Mouse (Mus musculus) frontal cortex, postnatal 36 days (tissue): ENCODE results near the gene Olfr525.

Experiments
- DNase-seq, 2 experiments: peaks; one replicate each; pipeline ENCODE4 v3.0.0; 2022; ENCODE audit warnings: low spot score in 2 of 2

Gene Olfr525

DNA sequence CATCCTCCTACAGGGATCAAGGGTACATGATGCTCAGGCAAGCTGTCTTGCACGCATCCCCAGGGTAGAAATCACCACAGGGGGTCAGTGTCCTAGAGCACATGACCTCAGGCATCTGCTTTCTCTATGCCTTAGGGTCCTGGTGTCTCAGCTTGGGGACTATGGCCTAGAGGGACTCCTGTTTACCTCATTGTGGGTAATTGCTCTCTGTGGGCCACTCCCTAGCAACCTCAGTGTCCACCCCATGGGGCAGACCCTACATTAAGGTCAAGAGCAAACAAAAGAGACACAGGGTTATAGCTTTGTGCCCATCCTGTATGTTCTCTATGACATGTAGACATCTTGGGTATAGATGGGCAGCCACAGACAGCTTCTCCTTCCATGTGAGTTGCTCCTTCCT lies at the start of gene Olfr525:
TSS of gene Olfr525 (plus strand) at position 301 of the 400 bp plus-strand sequence.
- no peak for DNase-seq

DNA sequence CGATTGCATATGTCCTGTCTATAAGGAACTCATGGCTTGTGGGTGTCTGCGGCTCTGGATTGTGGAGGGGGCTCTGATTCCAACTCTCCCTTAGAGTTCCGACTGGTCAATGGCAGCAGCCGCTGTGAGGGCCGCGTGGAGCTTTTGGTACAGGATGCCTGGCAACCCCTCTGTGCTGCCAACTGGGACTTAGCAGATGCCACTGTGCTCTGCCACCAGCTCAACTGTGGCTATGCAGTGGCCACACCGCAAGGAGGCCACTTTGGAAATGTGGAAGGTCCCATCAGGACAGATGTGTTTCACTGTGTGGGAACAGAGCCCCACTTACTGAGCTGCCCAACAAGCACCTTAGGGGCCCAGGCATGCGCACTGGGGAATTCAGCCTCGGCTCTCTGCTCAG lies 24.9 kb upstream of the Olfr525 start:
- no peak for DNase-seq

DNA sequence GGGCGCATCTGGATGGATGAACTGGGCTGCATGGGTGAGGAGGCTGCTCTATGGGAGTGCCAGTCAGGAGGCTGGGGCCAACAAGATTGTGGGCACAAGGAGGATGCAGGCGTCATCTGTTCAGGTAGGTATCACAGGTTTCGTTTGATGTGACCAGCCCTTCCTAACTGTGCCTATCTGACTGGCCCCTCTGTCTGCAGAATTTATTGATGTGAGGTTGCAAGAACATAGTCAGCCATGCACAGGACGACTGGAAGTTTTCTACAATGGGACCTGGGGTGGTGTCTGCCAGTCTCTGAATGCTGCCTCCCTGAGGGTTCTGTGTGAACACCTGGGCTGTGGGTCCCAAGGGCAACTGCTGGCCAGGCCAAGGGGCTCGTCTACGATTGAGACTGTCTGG lies 23.8 kb upstream of the Olfr525 start:
- no peak for DNase-seq

DNA sequence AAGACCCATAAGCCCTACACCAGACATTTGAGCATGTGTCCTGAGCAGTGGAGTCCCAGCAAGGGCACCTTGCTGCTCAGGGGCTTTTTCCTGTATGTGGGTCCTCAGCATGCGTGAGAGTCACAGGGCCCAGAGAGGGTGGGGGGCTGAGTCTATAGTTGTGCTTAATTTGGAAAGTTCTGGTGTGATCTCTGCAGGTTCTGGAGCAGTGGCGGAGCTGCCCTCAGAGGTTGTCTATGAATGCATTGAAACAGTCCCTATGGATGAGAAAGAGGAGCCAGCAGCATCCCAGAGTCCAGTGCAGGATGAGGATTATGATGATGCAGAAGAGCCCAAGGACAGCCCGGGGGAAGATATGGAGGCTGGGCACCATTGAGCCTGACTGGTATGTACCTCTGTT lies 21.2 kb upstream of the Olfr525 start:
- no peak for DNase-seq

DNA sequence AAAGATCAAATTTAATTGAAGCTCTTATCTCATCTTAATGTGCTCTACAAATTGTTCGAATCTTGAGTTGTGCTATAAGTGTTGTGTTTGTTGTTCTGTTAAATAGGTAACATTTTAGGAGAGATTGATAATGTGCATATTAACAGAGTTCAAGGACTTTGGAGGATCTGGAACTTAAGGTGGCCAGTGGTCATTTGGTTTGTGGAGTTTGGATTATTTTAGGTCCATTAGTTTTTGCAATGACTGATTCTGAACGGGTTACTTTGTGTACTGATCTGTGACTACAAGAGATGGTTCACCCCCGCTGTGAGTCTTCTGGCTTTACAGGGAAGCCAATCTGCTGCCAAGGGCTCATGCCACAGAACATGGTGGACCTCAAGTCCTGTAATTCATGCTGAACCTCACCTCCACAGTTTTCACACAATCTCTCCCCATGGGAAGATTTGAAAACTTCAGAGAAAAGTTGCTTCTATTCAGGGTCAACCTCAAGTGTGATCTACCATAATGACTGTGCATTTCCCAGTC lies 735 bp upstream of the Olfr525 start:
- no peak for DNase-seq

DNA sequence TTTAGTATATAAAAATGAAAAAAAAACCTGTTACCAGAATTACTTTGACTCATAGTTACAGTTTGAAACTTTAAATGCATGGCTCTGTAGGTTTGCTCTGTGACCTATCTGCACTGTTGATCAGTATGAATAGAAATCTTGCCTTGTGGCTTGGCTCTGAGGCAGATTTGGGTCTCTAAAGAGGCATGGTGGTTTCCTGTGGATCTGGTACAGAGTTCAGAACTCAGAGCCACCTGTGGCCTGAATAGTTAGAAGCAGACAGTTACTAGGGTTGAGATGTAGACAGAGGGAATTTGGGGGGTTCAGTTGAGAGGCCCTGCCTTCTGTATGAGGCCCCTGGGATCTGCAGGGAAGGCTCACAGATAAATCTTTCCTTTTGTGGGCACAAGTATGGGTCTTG lies 477 bp downstream of the Olfr525 start:
- no peak for DNase-seq

DNA sequence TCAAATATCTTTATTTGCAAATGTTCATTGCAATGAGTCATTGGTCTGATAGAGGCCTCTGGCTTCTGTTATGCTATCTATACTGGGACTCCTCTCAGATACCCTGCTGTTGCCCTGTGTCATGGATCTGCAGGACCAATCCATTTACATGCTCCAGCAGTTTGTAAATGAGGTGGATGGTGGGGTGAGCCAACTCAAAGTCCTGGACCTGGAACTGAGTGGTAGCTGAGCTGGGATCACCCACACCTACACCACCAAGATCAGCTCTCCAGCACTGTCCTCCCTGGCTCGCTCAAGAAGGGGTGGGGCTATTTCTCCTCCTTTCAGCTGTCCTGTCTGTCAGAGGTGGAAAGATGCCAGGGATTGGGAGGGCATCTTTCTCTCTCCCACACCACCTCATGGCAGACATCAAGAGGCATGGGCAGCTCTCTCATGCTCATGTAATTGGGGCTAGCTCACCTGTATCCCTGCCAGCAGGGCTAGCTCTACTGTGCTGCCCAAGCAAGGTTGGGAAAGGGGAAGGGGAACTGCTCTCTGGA lies 9.2 kb downstream of the Olfr525 start:
- no peak for DNase-seq

DNA sequence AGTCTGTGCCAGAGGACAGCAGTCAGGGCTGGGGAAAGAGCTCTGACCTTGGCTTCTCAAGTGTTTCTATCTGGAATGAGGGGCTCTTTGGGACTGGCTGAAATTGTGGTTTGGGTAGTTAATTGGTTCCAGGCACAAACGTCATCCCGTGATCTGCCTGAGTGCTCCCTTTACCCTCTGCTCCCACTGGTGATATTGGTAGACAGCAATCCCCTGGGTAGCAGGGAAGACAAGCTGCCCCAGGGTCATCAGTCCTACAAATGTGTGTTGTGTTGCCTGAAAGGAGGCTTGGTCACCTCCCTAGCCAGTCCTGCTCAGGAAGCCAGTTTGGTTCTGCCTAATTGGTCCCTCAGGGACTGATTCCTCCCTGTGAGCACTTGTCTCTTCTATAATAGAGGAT lies 13.1 kb downstream of the Olfr525 start, which contains the start of gene Olfr527:
TSS of gene Olfr527 (plus strand) at position 301 of the 400 bp plus-strand sequence.
- no peak for DNase-seq

DNA sequence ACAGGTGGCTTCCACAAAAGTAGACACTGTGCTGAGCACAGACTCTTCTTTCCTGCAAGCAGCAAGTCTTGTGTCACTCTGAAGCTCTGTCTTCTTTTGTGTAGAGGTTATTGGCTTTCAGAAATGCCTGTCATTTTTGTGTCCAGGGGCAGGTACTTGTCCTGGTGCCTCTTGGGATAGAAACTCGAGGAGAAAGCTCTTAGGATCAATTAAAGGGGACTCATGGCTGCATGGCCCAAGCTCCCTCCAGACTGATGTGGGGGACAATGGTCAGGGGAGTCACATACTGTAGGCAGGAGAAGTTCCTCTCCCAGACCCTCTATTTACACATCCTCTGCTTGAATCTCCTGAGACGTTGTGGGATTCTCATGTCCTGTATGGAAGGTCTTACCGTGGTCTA lies 40.9 kb downstream of the Olfr525 start, which contains the start of gene Olfr60:
TSS of gene Olfr60 (minus strand) at position 101 of the 400 bp plus-strand sequence.
- no peak for DNase-seq

DNA sequence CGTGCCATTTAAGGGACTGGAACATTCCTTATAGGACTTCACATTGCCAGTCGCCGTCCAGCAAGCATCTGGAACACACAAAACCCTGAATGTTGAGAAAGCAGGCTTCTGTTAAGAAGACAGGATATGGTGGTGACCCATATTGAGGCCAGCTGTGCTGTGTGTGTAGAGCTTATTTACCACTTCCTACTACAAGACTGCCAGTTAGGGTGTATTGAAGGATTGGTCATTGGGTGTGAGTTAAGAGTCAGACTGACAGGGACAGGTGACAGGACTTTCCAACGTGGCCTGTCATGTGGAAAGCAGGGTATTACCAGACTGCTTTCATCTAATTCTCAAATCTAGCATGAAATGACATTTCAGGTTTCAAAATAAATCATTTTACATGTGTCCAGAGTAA lies 53.6 kb downstream of the Olfr525 start:
- no peak for DNase-seq

DNA sequence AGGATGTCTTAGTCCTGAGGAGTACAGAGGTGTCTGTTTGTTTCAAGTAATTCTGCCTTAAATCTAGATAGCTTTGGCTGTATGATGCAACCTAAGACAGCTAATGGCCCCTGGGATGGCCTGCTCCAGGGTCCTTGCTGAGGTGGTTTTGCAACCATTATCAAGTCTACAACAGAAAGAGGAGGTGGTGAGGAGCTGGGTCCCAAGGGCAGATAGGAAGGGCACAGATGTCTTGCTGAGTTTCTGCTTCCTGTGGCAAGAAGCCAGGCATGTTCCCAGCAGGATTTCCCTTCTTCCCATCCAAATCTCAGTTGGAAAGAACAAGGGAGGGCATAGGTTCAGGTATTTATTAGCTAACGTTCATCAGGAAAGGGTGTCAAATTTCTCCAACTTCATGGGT lies 55.6 kb downstream of the Olfr525 start, which contains the start of gene Olfr530:
TSS of gene Olfr530 (minus strand) at position 101 of the 400 bp plus-strand sequence.
- DNase-seq = no peak

DNA sequence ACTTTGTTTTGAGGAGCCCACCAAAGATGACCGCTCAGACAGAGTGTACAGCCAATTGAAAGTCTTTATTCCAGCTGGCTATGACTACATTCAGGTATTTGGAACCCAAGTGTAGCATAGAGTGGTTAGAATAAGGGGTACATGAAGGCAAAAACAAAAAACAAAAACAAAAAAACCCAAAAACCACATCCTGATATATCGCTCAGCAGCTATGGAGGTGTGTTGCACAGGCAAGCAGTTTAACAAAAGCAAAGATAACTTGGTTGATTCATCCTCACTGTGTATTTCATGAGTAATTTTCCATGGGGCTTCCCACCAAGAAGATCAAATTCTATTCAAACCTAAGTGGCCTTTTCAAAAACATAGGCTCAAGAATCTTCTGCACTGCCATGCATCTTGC lies 56.3 kb downstream of the Olfr525 start:
- DNase-seq = no peak
